Mouse (Mus musculus): ENCODE results near the gene Fancl.

DNA sequence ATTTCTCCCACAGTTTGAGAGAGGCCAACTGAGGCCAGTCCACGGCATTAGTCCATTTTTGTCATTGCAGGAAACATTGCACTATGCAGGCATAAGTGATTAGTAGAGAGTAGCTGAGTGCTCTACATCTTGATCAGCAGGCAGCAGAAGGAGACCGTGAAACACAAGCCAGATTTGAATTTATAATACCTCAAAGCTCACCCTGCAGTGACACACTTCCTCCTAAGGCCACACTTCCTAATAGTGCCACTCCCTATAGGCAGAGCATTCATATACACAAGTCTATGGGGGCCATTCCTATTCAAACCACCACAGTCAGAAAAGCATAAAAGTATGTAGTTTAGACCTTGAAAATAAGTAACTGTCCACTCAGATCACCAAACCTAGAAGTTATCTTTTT, 11.8 kb upstream of the Fancl start:
- no peak for TF ChIP-seq CTCF (conservative IDR thresholded peaks at IDR 0.05; ENCODE audit: low read length)
- TF ChIP-seq NANOG (IDR thresholded peaks at IDR 0.05; ENCODE audit: borderline replicate concordance, low read length) = no peak

Measured in E14TG2a.4 (cell line).